Mouse (Mus musculus) CH12.LX (cell line): ENCODE measurements around the gene Zfp184.

Experiments
- CHD2 ChIP-seq: IDR thresholded peaks from 2 replicates; pipeline ENCODE4 v1.6.1; 2011; ENCODE audit warnings: low read length, improper control_type of control experiment
- CTCF ChIP-seq, 2 experiments: IDR thresholded peaks in 1 of 2; conservative IDR thresholded peaks in 1 of 2; 2 replicates each; pipeline ENCODE4 v1.5.1; 2011 to 2012; ENCODE audit warnings: low read depth in 2 of 2, low read length in 2 of 2, improper control_type of control experiment in 1 of 2, inconsistent platforms in 1 of 2, mild to moderate bottlenecking in 1 of 2, moderate library complexity in 1 of 2
- HCFC1 ChIP-seq: IDR thresholded peaks from 2 replicates; pipeline ENCODE4 v1.6.1; 2012; ENCODE audit warnings: low read depth, mild to moderate bottlenecking, inconsistent platforms, low read length, improper control_type of control experiment
- MXI1 ChIP-seq: IDR thresholded peaks from 2 replicates; pipeline ENCODE4 v1.6.1; 2011; ENCODE audit warnings: mild to moderate bottlenecking, low read depth, low read length, improper control_type of control experiment
- POLR2A ChIP-seq: IDR thresholded peaks from 2 replicates; pipeline ENCODE4 v1.6.1; 2011; ENCODE audit warnings: low read depth, mild to moderate bottlenecking, improper control_type of control experiment, low read length
- RAD21 ChIP-seq: IDR thresholded peaks from 2 replicates; pipeline ENCODE4 v1.6.1; 2011; ENCODE audit warnings: low read depth, mild to moderate bottlenecking, low read length, improper control_type of control experiment, moderate library complexity

GRCm38 (mm10) chr13:21914599-21914998 is 30.3 kb upstream of the Zfp184 start:
- TF ChIP-seq HCFC1 (no peak), POLR2A (no peak), CTCF (conservative IDR thresholded peaks at IDR 0.05 in 1 of 2, IDR thresholded peaks at IDR 0.05 in 1 of 2; ENCODE audit: low read depth in 2 of 2, low read length in 2 of 2) (no peak), CHD2 (no peak), RAD21 (no peak), MXI1 (no peak)
